Mouse (Mus musculus) cortical plate, adult 2 months (tissue): ENCODE measurements around the gene Abcg4.

ENCODE experiments used
- CTCF ChIP-seq: fragments of 200-500 bp; IDR thresholded peaks from 2 replicates; pipeline ENCODE4 v1.5.1; 2011; ENCODE audit warnings: mild to moderate bottlenecking, control low read depth, low read length; ENCODE audit not compliant: insufficient read depth; ENCODE audit errors: extremely low read depth
- POLR2A ChIP-seq: fragments of 200-500 bp; IDR thresholded peaks from 2 replicates; pipeline ENCODE4 v1.6.1; 2011; ENCODE audit warnings: mild to moderate bottlenecking, low read length, control low read depth; ENCODE audit not compliant: insufficient read depth; ENCODE audit errors: extremely low read depth

DNA sequence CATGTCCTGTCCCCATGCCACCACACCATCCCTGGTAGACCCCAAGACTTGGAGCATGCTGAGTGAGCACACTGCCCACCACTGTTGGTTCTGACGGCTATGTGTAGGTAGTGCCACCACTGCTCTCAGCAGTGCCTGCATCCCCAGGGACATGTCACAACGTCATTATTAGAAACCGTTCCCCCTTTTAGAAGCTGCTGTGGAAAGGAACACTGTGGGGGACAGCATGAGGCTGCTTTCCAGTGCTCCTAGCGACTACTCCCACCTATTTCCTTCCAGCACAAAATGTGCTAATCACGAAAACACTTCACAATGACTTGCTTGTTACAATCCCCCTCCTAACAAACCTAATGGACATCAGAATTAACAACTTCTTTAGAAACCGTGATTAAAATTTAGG is 62.4 kb downstream of the Abcg4 start:
- TF ChIP-seq POLR2A = no peak
- TF ChIP-seq CTCF = no peak
